Comparison of ENCODE assay signal across 8 mouse cellular contexts in genomic region chr9:36821644-36822000, GRCm38 (mm10). TPM values are rescaled to one million over a fixed set of nuclear protein-coding genes. Genes with fewer than 3 reads are reported as not detected.
A peak's percentile ranks its signal among the peaks of the same experiment; 100 is the strongest.
DNase-seq lines count a peak whose midpoint lies in the region; ATAC-seq and TF ChIP-seq lines count a peak whose summit lies in the region.

Fez1 (plus strand) TSS chr9:36821864.

- no peaks in the 10 kb centered on the region for H3K36me3 ChIP-seq in embryonic facial prominence, embryonic 13.5 days
- no peaks in the 10 kb centered on the region for H3K36me3 ChIP-seq in intestine, embryonic 15.5 days
- 0 out of 2 replicates have a peak, but pooled peaks cover 2% of the 10 kb centered on the region for H3K36me3 ChIP-seq in midbrain, embryonic 10.5 days
- no peaks in the 10 kb centered on the region for H3K36me3 ChIP-seq in testis, adult 2 months (ENCODE audit: control insufficient read depth, insufficient read depth, low read length)

- H3K9me3 ChIP-seq in embryonic facial prominence, embryonic 13.5 days: no peaks in the 10 kb centered on the region
- H3K9me3 ChIP-seq in intestine, embryonic 15.5 days: no peaks in the 10 kb centered on the region
- H3K9me3 ChIP-seq in midbrain, embryonic 10.5 days (replicated peaks): no peaks in the 10 kb centered on the region

- H3K4me3 ChIP-seq in embryonic facial prominence, embryonic 13.5 days: peak within 1 kb of the TSS; percentile 23; the same call in 1 of the 2 replicates
- no peak within 1 kb of the TSS for H3K4me3 ChIP-seq in intestine, embryonic 15.5 days (replicated peaks)
- peak within 1 kb of the TSS; percentile 52 for H3K4me3 ChIP-seq in midbrain, embryonic 10.5 days
- peak within 1 kb of the TSS; percentile 46 for H3K4me3 ChIP-seq in testis, adult 2 months (ENCODE audit: control insufficient read depth, low read depth, low read length)

- no peak for TF ChIP-seq CTCF in testis, adult 2 months (IDR thresholded peaks at IDR 0.05; ENCODE audit: control insufficient read depth, insufficient read depth, insufficient replicate concordance, low read depth, low read length)

- H3K27me3 ChIP-seq in embryonic facial prominence, embryonic 13.5 days: no peaks in the 10 kb centered on the region
- no peaks in the 10 kb centered on the region for H3K27me3 ChIP-seq in intestine, embryonic 15.5 days (replicated peaks)
- H3K27me3 ChIP-seq in midbrain, embryonic 10.5 days (ENCODE audit: low read depth, poor library complexity, severe bottlenecking): no peaks in the 10 kb centered on the region
- no peaks in the 10 kb centered on the region for H3K27me3 ChIP-seq in testis, adult 2 months (ENCODE audit: control insufficient read depth, insufficient read depth, low read length)

- peak within 1 kb of the TSS; percentile 27; the same call in 1 of the 2 replicates for H3K9ac ChIP-seq in embryonic facial prominence, embryonic 13.5 days
- no peak within 1 kb of the TSS for H3K9ac ChIP-seq in intestine, embryonic 15.5 days

- intact Hi-C loops in gastrocnemius, postnatal 36 days (cut with DNase I): no loop called here

- DNase-seq in gastrocnemius, postnatal 4 days (ENCODE audit: low spot score in 2 of 2): no peak
- DNase-seq in gastrocnemius, postnatal 36 days: no peak
- DNase-seq in ZHBTc4 (ENCODE audit: low read depth, low spot score): peak; percentile 75
- peak; percentile 96 for DNase-seq in midbrain, embryonic 10.5 days (ENCODE audit: low spot score)
- DNase-seq in lung, adult 18-20 months: no peak

- H3K27ac ChIP-seq in embryonic facial prominence, embryonic 13.5 days: peak within 1 kb of the TSS; percentile 72
- H3K27ac ChIP-seq in intestine, embryonic 15.5 days: no peak within 1 kb of the TSS
- peak within 1 kb of the TSS; percentile 95 for H3K27ac ChIP-seq in midbrain, embryonic 10.5 days (replicated peaks)
- H3K27ac ChIP-seq in testis, adult 2 months (ENCODE audit: control insufficient read depth, insufficient read depth, low read depth, low read length): peak within 1 kb of the TSS; percentile 3; the same call in 1 of the 2 replicates

- 1% methylated on average over 8 of the region's 8 CpGs for WGBS in embryonic facial prominence, embryonic 13.5 days
- WGBS in intestine, embryonic 15.5 days: 4% methylated on average over 8 of the region's 8 CpGs
- under 1% methylated on average over 8 of the region's 8 CpGs for whole genome bisulfite sequencing in midbrain, embryonic 10.5 days

- ATAC-seq in embryonic facial prominence, embryonic 13.5 days (ENCODE audit: insufficient number of reproducible peaks, insufficient read depth, low FRiP score, low TSS enrichment, low read depth): peak; percentile 86
- ATAC-seq in intestine, embryonic 15.5 days: peak; percentile 75; the same call in 1 of the 2 replicates

- H3K4me2 ChIP-seq in embryonic facial prominence, embryonic 13.5 days: peak within 1 kb of the TSS; percentile 52
- peak within 1 kb of the TSS; percentile 18; the same call in 1 of the 2 replicates for H3K4me2 ChIP-seq in intestine, embryonic 15.5 days (replicated peaks)

- peaks cover 14% of the 10 kb centered on the region for H3K4me1 ChIP-seq in embryonic facial prominence, embryonic 13.5 days
- no peaks in the 10 kb centered on the region; the same call in 1 of the 2 replicates for H3K4me1 ChIP-seq in intestine, embryonic 15.5 days (replicated peaks)
- peaks cover 34% of the 10 kb centered on the region for H3K4me1 ChIP-seq in midbrain, embryonic 10.5 days
- H3K4me1 ChIP-seq in testis, adult 2 months (ENCODE audit: control insufficient read depth, insufficient read depth, low read length): peaks cover 6% of the 10 kb centered on the region

- no peak for TF ChIP-seq POLR2A in testis, adult 2 months (IDR thresholded peaks at IDR 0.05; ENCODE audit: control insufficient read depth, low read depth, low read length)

RNA-seq across cellular contexts. Expression of gene Fez1, which starts in this region (rescaled TPM):
- 10 to 100 TPM; 11.1 to 13.2 TPM for total RNA-seq in gastrocnemius, postnatal 4 days (2021)
- 1 to 10 TPM; 2.8 to 3.6 TPM for total RNA-seq in gastrocnemius, postnatal 36 days (2021)
- polyA plus RNA-seq in embryonic facial prominence, embryonic 13.5 days (2015; fragmentation: Nextera tagmentation; extraction: Ambion mirVana): 80.5 and 80.9 TPM in 2 replicates
- 16.5 and 16.9 TPM in 2 replicates for polyA plus RNA-seq in intestine, embryonic 15.5 days (2015; fragmentation: Nextera tagmentation; extraction: Ambion mirVana)
- polyA plus RNA-seq in midbrain, embryonic 10.5 days (2016; fragmentation: Nextera tagmentation; extraction: Ambion mirVana): 232 and 306 TPM in 2 replicates
- 5.7 and 7.0 TPM in 2 replicates for polyA plus RNA-seq in testis, adult 2 months (2012; rRNA removed)

Comparison
In these comparisons a context has a peak if more than half of its experiments do, and no peak if none do; other contexts are left out.
1. DNase-seq: peak in ZHBTc4 (single experiment) and midbrain, embryonic 10.5 days (single experiment); none in gastrocnemius, postnatal 4 days (0 of 2), gastrocnemius, postnatal 36 days (0 of 2) and lung, adult 18-20 months (0 of 2).